Comparison of ENCODE assay signal across 7 mouse cellular contexts in genomic region chr16:20693111-20693701, GRCm38 (mm10). TPM values are rescaled to one million over a fixed set of nuclear protein-coding genes. Genes with fewer than 3 reads are reported as not detected.
DNase-seq lines count a peak whose midpoint lies in the region; ATAC-seq and TF ChIP-seq lines count a peak whose summit lies in the region.

Gene Fam131a, plus strand, starts transcription at chr16:20693241.

- H3K27me3 ChIP-seq in embryonic facial prominence, embryonic 12.5 days: no peaks in the 10 kb centered on the region
- H3K27me3 ChIP-seq in intestine, postnatal 0 days (replicated peaks; ENCODE audit: control insufficient read depth, insufficient read depth, low read length): no peaks in the 10 kb centered on the region
- peaks cover 23% of the 10 kb centered on the region for H3K27me3 ChIP-seq in midbrain, embryonic 10.5 days (ENCODE audit: low read depth, poor library complexity, severe bottlenecking)

- H3K9ac ChIP-seq in embryonic facial prominence, embryonic 12.5 days: peak within 1 kb of the TSS; percentile 68
- H3K9ac ChIP-seq in intestine, postnatal 0 days (ENCODE audit: low read depth, low read length): peak within 1 kb of the TSS; percentile 67

- no peaks in the 10 kb centered on the region for H3K9me3 ChIP-seq in embryonic facial prominence, embryonic 12.5 days
- H3K9me3 ChIP-seq in intestine, postnatal 0 days (ENCODE audit: control insufficient read depth): no peaks in the 10 kb centered on the region
- no peaks in the 10 kb centered on the region for H3K9me3 ChIP-seq in midbrain, embryonic 10.5 days (replicated peaks)

- intact Hi-C loops in left cerebral cortex, postnatal 36 days (cut with DNase I): no loop called here

- peak within 1 kb of the TSS; percentile 57 for H3K4me3 ChIP-seq in embryonic facial prominence, embryonic 12.5 days
- H3K4me3 ChIP-seq in intestine, postnatal 0 days (ENCODE audit: low read depth, low read length): peak within 1 kb of the TSS; percentile 58
- peak within 1 kb of the TSS; percentile 73 for H3K4me3 ChIP-seq in midbrain, embryonic 10.5 days

- peak; percentile 90 for ATAC-seq in embryonic facial prominence, embryonic 12.5 days (ENCODE audit: insufficient number of reproducible peaks, insufficient read depth, low FRiP score, low TSS enrichment)
- peak; percentile 73 for ATAC-seq in intestine, postnatal 0 days

- peak within 1 kb of the TSS; percentile 89 for H3K27ac ChIP-seq in embryonic facial prominence, embryonic 12.5 days
- H3K27ac ChIP-seq in intestine, postnatal 0 days (ENCODE audit: low read depth, low read length): no peak within 1 kb of the TSS; the same call in 1 of the 2 replicates
- H3K27ac ChIP-seq in midbrain, embryonic 10.5 days (replicated peaks): peak within 1 kb of the TSS; percentile 90

- TF ChIP-seq CTCF in intestine, postnatal 0 days (IDR thresholded peaks at IDR 0.05; ENCODE audit: low read depth): no peak

- WGBS in embryonic facial prominence, embryonic 12.5 days: under 1% methylated on average over 37 of the region's 37 CpGs
- 1% methylated on average over 27 of the region's 37 CpGs for WGBS in intestine, postnatal 0 days
- 0% methylated on average over 37 of the region's 37 CpGs for WGBS in midbrain, embryonic 10.5 days

- peaks cover 39% of the 10 kb centered on the region for H3K36me3 ChIP-seq in embryonic facial prominence, embryonic 12.5 days
- peaks cover 37% of the 10 kb centered on the region for H3K36me3 ChIP-seq in intestine, postnatal 0 days (ENCODE audit: control insufficient read depth, insufficient read depth)
- H3K36me3 ChIP-seq in midbrain, embryonic 10.5 days: peaks cover 45% of the 10 kb centered on the region

- DNase-seq in adrenal gland, postnatal 4 days (ENCODE audit: low spot score in 2 of 2): peak; percentile 53 to 71
- peak; percentile 99 for DNase-seq in heart, adult 11 months
- peak; percentile 91 to 93 for DNase-seq in left cerebral cortex, postnatal 36 days (ENCODE audit: low spot score in 2 of 2)
- peak; percentile 96 for DNase-seq in midbrain, embryonic 10.5 days (ENCODE audit: low spot score)
- peak; percentile 92 for DNase-seq in right cerebral cortex, postnatal 4 days

- peak within 1 kb of the TSS; percentile 74 for H3K4me2 ChIP-seq in embryonic facial prominence, embryonic 12.5 days (replicated peaks)
- H3K4me2 ChIP-seq in intestine, postnatal 0 days (replicated peaks; ENCODE audit: low read depth): peak within 1 kb of the TSS; percentile 85

- peaks cover 19% of the 10 kb centered on the region; the same call in 1 of the 2 replicates for H3K4me1 ChIP-seq in embryonic facial prominence, embryonic 12.5 days
- no peaks in the 10 kb centered on the region for H3K4me1 ChIP-seq in intestine, postnatal 0 days (replicated peaks; ENCODE audit: control insufficient read depth, insufficient read depth, low read length)
- H3K4me1 ChIP-seq in midbrain, embryonic 10.5 days: peaks cover 48% of the 10 kb centered on the region

RNA-seq across cellular contexts. Expression of gene Fam131a, which starts in this region (rescaled TPM):
- 10 to 100 TPM; 14.4 to 15.4 TPM for total RNA-seq in adrenal gland, postnatal 4 days (2021)
- 7.2 and 7.7 TPM in 2 replicates for polyA plus RNA-seq in embryonic facial prominence, embryonic 12.5 days (2016; fragmentation: Nextera tagmentation; extraction: Ambion mirVana)
- 4.7 and 5.0 TPM in 2 replicates for polyA plus RNA-seq in intestine, postnatal 0 days (2015; fragmentation: Nextera tagmentation; extraction: Ambion mirVana)
- total RNA-seq in left cerebral cortex, postnatal 36 days (2021): 100 to 1,000 TPM; 303 to 372 TPM
- polyA plus RNA-seq in midbrain, embryonic 10.5 days (2016; fragmentation: Nextera tagmentation; extraction: Ambion mirVana): 8.8 and 11.3 TPM in 2 replicates

Comparison
In these comparisons a context has a peak if more than half of its experiments do, and no peak if none do; other contexts are left out.
1. RNA of gene Fam131a (total RNA-seq): 303 to 372 TPM in left cerebral cortex, postnatal 36 days; 14.4 to 15.4 TPM in adrenal gland, postnatal 4 days; every median in the first group is over 10 times any median in the second.
2. Peak in every context shown above with its lines, with median percentiles within 50 percentile points of each other: DNase-seq and H3K4me3 ChIP-seq.